ENCODE assay signal across 27 mouse cellular contexts in the genomic region with DNA sequence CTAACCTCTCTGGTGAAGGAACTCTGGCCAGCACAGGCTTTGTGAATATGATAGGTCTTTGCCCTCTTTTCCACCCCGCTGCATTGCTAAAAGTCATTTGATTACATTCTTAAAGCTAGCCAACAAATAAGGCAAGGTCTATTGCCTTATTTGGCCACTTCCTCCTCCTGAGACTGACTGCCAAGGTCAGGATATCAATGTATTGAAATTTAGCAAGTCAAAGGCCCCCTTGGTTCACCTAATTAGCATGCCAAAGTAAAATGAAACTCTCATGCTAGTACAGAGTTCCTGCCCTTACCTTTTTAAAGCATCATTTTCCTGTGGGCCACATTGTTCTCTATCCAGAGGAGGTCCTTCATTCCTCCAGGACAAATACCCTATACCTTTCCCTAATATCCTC.
"Had no signal": no experiment of that assay in that cellular context is flagged by ENCODE, and none has a peak within 500 bp of the region (broad histone marks: within the 10 kb centered on the region; RNA-seq: fewer than 3 reads in every experiment).

No protein-coding gene starts in this region.

- H3K27me3 ChIP-seq: heart, embryonic 12.5 days; hindbrain, embryonic 12.5 days; intestine, embryonic 15.5 days; kidney, embryonic 15.5 days; limb, embryonic 13.5 days; limb, embryonic 15.5 days; liver, embryonic 12.5 days had no signal

- H3K36me3 ChIP-seq: heart, embryonic 10.5 days; heart, embryonic 12.5 days; hindbrain, embryonic 10.5 days; hindbrain, embryonic 12.5 days; intestine, embryonic 15.5 days; kidney, embryonic 15.5 days; limb, embryonic 13.5 days; limb, embryonic 15.5 days; liver, embryonic 12.5 days had no signal

- H3K4me1 ChIP-seq: heart, embryonic 10.5 days; heart, embryonic 12.5 days; hindbrain, embryonic 10.5 days; hindbrain, embryonic 12.5 days; intestine, embryonic 15.5 days; kidney, embryonic 15.5 days; limb, embryonic 13.5 days; limb, embryonic 15.5 days; liver, embryonic 12.5 days had no signal

- H3K4me3 ChIP-seq: heart, embryonic 10.5 days; heart, embryonic 12.5 days; hindbrain, embryonic 10.5 days; hindbrain, embryonic 12.5 days; intestine, embryonic 15.5 days; kidney, embryonic 15.5 days; limb, embryonic 13.5 days; limb, embryonic 15.5 days; liver, embryonic 12.5 days had no signal

- H3K4me2 ChIP-seq: heart, embryonic 12.5 days; hindbrain, embryonic 12.5 days; hindbrain, embryonic 14.5 days; intestine, embryonic 15.5 days; kidney, embryonic 15.5 days; limb, embryonic 13.5 days; limb, embryonic 15.5 days; liver, embryonic 12.5 days had no signal

- H3K9me3 ChIP-seq: heart, embryonic 10.5 days; heart, embryonic 12.5 days; hindbrain, embryonic 10.5 days; hindbrain, embryonic 12.5 days; intestine, embryonic 15.5 days; kidney, embryonic 15.5 days; limb, embryonic 13.5 days; limb, embryonic 15.5 days; liver, embryonic 12.5 days had no signal

- DNase-seq: gastrocnemius, postnatal 10 days; gastrocnemius, postnatal 25 days; heart, adult 18-20 months; heart, postnatal 10 days; heart, postnatal 4 days; kidney, adult 11 months; kidney, adult 2 months; kidney, adult 9 months; kidney, postnatal 14 days; kidney, postnatal 36 days; layer of hippocampus, adult 9-11 months; layer of hippocampus, postnatal 36 days; left cerebral cortex, postnatal 4 days had no signal

- H3K9ac ChIP-seq: heart, embryonic 12.5 days; hindbrain, embryonic 12.5 days; hindbrain, embryonic 14.5 days; intestine, embryonic 15.5 days; kidney, embryonic 15.5 days; limb, embryonic 13.5 days; limb, embryonic 15.5 days; liver, embryonic 12.5 days; liver, embryonic 14.5 days had no signal

- H3K27ac ChIP-seq: heart, embryonic 10.5 days; hindbrain, embryonic 10.5 days; hindbrain, embryonic 12.5 days; hindbrain, embryonic 14.5 days; intestine, embryonic 15.5 days; kidney, embryonic 15.5 days; kidney, postnatal 0 days; limb, embryonic 13.5 days; limb, embryonic 15.5 days; liver, embryonic 12.5 days; liver, embryonic 14.5 days had no signal

- ATAC-seq: hindbrain, embryonic 16.5 days; inflammation-experienced regulatory T-cells, adult 6 months; intestine, embryonic 15.5 days; liver, embryonic 12.5 days had no signal
